Mouse (Mus musculus) liver, postnatal 0 days (tissue): ENCODE measurements at regions not wholly inside any gene's neighbourhood (a gene's known extent, or its start where the extent isn't known, plus 50 kb on each side); places are given as distances from the start of the nearest gene placed in this dataset.

Source experiments
- ATAC-seq: fragments of 200-750 bp; cut with Nextera tagmentation; 2 replicates; pipeline ENCODE4 v1.8.0; 2017; ENCODE audit warnings: mild to moderate bottlenecking, moderate library complexity
- DNase-seq: peaks from one replicate; pipeline ENCODE4 v3.0.0-alpha.2; 2016
- H3K27ac ChIP-seq: fragments of 300-500 bp; sonication (generic); 2 replicates; pipeline ENCODE4 v1.5.1; 2014; ENCODE audit warnings: antibody characterized with exemption, moderate library complexity, mild to moderate bottlenecking, low read depth
- H3K27me3 ChIP-seq: fragments of 300-500 bp; sonication (generic); 2 replicates; pipeline ENCODE4 v1.6.1; 2014; ENCODE audit warnings: low read length, control low read depth, mixed read lengths; ENCODE audit not compliant: insufficient read depth
- H3K36me3 ChIP-seq: fragments of 300-500 bp; sonication (generic); replicated peaks from 2 replicates; pipeline ENCODE4 v1.6.1; 2014; ENCODE audit warnings: mild to moderate bottlenecking, control low read depth, low read length, moderate library complexity, mixed read lengths; ENCODE audit not compliant: insufficient read depth
- H3K4me1 ChIP-seq: fragments of 300-500 bp; sonication (generic); 2 replicates; pipeline ENCODE4 v1.6.1; 2014; ENCODE audit warnings: antibody characterized with exemption, mild to moderate bottlenecking, control low read depth; ENCODE audit not compliant: insufficient read depth
- H3K4me2 ChIP-seq: fragments of 300-500 bp; sonication (generic); 2 replicates; pipeline ENCODE4 v1.6.1; 2014; ENCODE audit warnings: low read depth, mild to moderate bottlenecking, low read length, moderate library complexity, mixed read lengths
- H3K4me3 ChIP-seq: fragments of 300-500 bp; sonication (generic); 2 replicates; pipeline ENCODE4 v1.5.1; 2014; ENCODE audit warnings: low read depth, low read length
- H3K9ac ChIP-seq: fragments of 300-500 bp; sonication (generic); replicated peaks from 2 replicates; pipeline ENCODE4 v1.6.1; 2014; ENCODE audit warnings: mild to moderate bottlenecking, moderate library complexity
- H3K9me3 ChIP-seq: fragments of 300-500 bp; sonication (generic); 2 replicates; pipeline ENCODE4 v1.6.1; 2016; ENCODE audit warnings: mild to moderate bottlenecking, control low read depth, low read length, mixed read lengths
- CTCF ChIP-seq: sonication (generic); IDR thresholded peaks from 2 replicates; pipeline ENCODE4 v1.5.1; 2016; ENCODE audit warnings: antibody characterized with exemption, low read depth
- EP300 ChIP-seq: IDR thresholded peaks from 2 replicates; pipeline ENCODE4 v1.6.1; 2016; ENCODE audit warnings: antibody characterized with exemption, low read depth, mild to moderate bottlenecking
- WGBS: fragments of 180-500 bp; shearing (Covaris S2); extraction: QIAGEN DNeasy Blood & Tissue Kit; methylation state at CpG from one replicate; pipeline ENCODE4 v1.1.7; 2014; ENCODE audit not compliant: insufficient replicate concordance; 5-methylcytosine and 5-hydroxymethylcytosine counted together

DNA sequence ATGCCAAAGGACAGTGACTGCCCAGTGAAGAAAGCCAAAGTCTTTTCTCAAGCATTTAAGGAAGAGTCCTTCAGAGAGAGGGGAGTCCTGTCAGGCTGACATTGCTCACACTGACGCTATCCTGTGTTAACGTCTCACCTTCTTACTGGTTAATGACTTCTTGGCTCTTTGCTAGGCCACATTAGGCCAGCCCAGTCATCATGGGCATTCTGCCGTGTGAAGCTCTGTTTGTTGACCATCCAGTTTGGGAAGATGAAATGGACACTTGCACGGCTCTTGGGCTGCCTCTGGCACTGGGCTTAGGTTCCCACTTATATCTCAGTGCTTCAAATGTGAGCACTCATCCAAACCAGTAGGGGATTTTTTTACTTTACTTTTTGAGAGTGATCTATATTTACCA, 196.5 kb downstream of the Dact1 start:
- Histone ChIP-seq H3K4me2 (no peak overlapping the region), H3K4me3 (no peak overlapping the region), H3K9me3 (no peaks in the 10 kb centered on the region), H3K36me3 (no peaks in the 10 kb centered on the region), H3K27ac (no peak overlapping the region), H3K27me3 (no peaks in the 10 kb centered on the region), H3K4me1 (no peaks in the 10 kb centered on the region), H3K9ac (no peak overlapping the region)
- ATAC-seq (no peak), DNase-seq (no peak)
- whole genome bisulfite sequencing = 60% methylated on average over 4 of the region's 4 CpGs
- no peak for TF ChIP-seq CTCF
- TF ChIP-seq EP300 = no peak

DNA sequence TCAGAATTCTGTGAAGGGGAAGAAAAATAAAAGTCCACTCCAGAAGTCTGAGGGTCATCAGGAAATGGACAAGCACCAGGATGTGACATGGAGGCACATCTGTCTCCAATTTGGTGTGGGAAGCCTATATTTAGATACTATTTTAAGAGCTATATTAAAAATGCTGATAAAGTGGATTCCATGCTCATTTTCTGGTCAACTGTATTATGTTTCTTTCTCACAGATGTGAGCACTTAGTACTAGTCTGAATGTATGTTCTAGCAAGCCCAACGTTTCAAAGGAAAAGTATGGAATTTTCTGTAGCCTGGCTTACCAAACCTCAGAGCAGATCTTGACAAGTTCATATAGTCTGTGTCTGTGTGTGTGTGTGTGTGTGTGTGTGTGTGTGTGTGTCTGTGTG, 197.0 kb downstream of the Dact1 start:
- H3K27ac ChIP-seq = no peak overlapping the region
- H3K9ac ChIP-seq = no peak overlapping the region
- TF ChIP-seq EP300 (no peak), CTCF (no peak)
- no peaks in the 10 kb centered on the region for H3K9me3 ChIP-seq
- H3K4me3 ChIP-seq = no peak overlapping the region
- H3K36me3 ChIP-seq = no peaks in the 10 kb centered on the region
- no peak overlapping the region for H3K4me2 ChIP-seq
- ATAC-seq (no peak), DNase-seq (no peak)
- H3K27me3 ChIP-seq = no peaks in the 10 kb centered on the region
- H3K4me1 ChIP-seq = no peaks in the 10 kb centered on the region
- WGBS = 59% methylated on average over 1 of the region's 1 CpGs

GRCm38 (mm10) chr12:71512915-71513612, 203.4 kb downstream of the Dact1 start:
- WGBS = 68% methylated on average over 7 of the region's 7 CpGs
- Histone ChIP-seq H3K9me3 (no peaks in the 10 kb centered on the region), H3K4me1 (no peaks in the 10 kb centered on the region), H3K4me2 (no peak overlapping the region), H3K4me3 (no peak overlapping the region), H3K27me3 (no peaks in the 10 kb centered on the region), H3K36me3 (no peaks in the 10 kb centered on the region), H3K9ac (no peak overlapping the region), H3K27ac (no peak overlapping the region)
- no peak for DNase-seq
- TF ChIP-seq EP300 (no peak), CTCF (no peak)
- no peak for ATAC-seq

DNA sequence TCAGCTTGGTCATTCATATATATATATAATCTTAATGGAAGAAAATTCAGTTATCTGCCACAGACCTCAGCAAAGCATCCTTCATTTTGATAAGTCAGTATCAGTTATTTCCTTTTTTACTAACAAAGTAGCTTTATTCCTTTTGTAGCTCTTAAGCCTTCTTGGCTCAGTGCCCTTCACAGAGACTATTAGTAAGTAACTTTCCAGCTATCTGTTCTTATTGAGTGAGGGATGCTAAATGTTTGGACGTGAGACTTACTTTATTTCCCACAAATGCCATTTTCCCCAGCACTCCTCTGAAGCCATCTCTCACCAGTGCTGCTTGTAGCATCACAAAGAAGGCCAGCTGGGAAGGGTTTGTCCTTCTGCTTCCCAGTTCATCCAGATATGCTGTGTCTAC, 209.8 kb downstream of the Dact1 start:
- ATAC-seq = no peak
- no peak for DNase-seq
- H3K4me2 ChIP-seq = no peak overlapping the region
- WGBS = 48% methylated on average over 1 of the region's 1 CpGs
- no peaks in the 10 kb centered on the region for H3K9me3 ChIP-seq
- no peak overlapping the region for H3K27ac ChIP-seq
- H3K4me1 ChIP-seq = no peaks in the 10 kb centered on the region
- no peaks in the 10 kb centered on the region for H3K27me3 ChIP-seq
- no peak overlapping the region for H3K9ac ChIP-seq
- H3K36me3 ChIP-seq = no peaks in the 10 kb centered on the region
- H3K4me3 ChIP-seq = no peak overlapping the region
- TF ChIP-seq EP300 = no peak
- TF ChIP-seq CTCF = no peak

GRCm38 (mm10) chr12:71521936-71522335, 212.3 kb downstream of the Dact1 start:
- Histone ChIP-seq H3K9ac (no peak overlapping the region), H3K36me3 (no peaks in the 10 kb centered on the region), H3K4me3 (no peak overlapping the region), H3K9me3 (no peaks in the 10 kb centered on the region), H3K4me2 (no peak overlapping the region), H3K4me1 (no peaks in the 10 kb centered on the region), H3K27ac (no peak overlapping the region), H3K27me3 (no peaks in the 10 kb centered on the region)
- no peak for TF ChIP-seq EP300
- no peak for TF ChIP-seq CTCF
- WGBS = 77% methylated on average over 3 of the region's 3 CpGs
- DNase-seq (no peak), ATAC-seq (no peak)

DNA sequence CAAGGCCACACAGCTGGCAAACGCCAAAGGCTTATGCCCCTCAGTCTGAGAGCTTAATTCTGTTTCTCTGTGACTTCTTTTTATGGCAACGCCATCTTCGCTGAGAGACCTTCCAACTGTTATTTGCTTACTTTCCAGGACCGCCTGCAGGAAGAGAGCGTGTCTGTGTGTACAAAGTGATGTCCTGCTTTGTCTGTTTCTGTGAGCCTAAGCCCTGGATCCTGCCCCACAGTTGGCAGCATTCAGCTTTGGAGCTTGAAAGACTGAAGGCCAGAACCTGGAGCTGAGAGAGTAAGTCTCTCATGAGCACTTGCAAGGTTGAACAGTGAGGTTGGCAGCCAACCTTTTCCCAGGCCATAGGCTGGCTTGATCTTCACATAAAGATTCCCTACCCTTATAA, 212.8 kb downstream of the Dact1 start:
- 57% methylated on average over 5 of the region's 5 CpGs for WGBS
- no peaks in the 10 kb centered on the region for H3K9me3 ChIP-seq
- TF ChIP-seq CTCF = no peak
- TF ChIP-seq EP300 = no peak
- H3K27me3 ChIP-seq = no peaks in the 10 kb centered on the region
- H3K4me1 ChIP-seq = no peaks in the 10 kb centered on the region
- H3K36me3 ChIP-seq = no peaks in the 10 kb centered on the region
- H3K4me2 ChIP-seq = no peak overlapping the region
- H3K9ac ChIP-seq = no peak overlapping the region
- ATAC-seq = no peak
- no peak overlapping the region for H3K27ac ChIP-seq
- H3K4me3 ChIP-seq = no peak overlapping the region
- DNase-seq = no peak

- DNase-seq (no peak), ATAC-seq (no peak)
These were observed 214.5 kb downstream of the Dact1 start for GRCm38 (mm10) chr12:71524156-71524555.

More at GRCm38 (mm10) chr12:71524156-71524555, 214.5 kb downstream of the Dact1 start:
- no peak for TF ChIP-seq EP300
- no peak for TF ChIP-seq CTCF
- Histone ChIP-seq H3K9me3 (no peaks in the 10 kb centered on the region), H3K27ac (no peak overlapping the region), H3K9ac (no peak overlapping the region), H3K4me1 (no peaks in the 10 kb centered on the region), H3K36me3 (no peaks in the 10 kb centered on the region), H3K4me3 (no peak overlapping the region), H3K4me2 (no peak overlapping the region), H3K27me3 (no peaks in the 10 kb centered on the region)
- 22% methylated on average over 6 of the region's 6 CpGs for WGBS
